Mouse (Mus musculus) v-Abl transformed pro-B cells (cell line): ENCODE measurements around the gene Rnf169.
"Not testable (repeated sequence)": the region's sequence is repeated elsewhere in the genome, so short reads cannot be mapped to it uniquely, and the experiment has no call there.

Experiments
- in situ Hi-C, 2 experiments: fragments of 400-800 bp; cut with MboI; formaldehyde crosslinking; loops; one replicate each; pipeline ENCODE4 v1.15.1; 2025; ENCODE audit not compliant: unreplicated experiment in 2 of 2

Gene Rnf169

GRCm38 (mm10) chr7:99982256-99983242 lies 2.3 kb upstream of the Rnf169 start:
- in situ Hi-C loops, result loop anchor here (10.0 kb wide), 2 partner anchors 48 to 142 kb away; partner anchors contain the start of gene Pold3 (in 1 of the 2)

- in situ Hi-C loops, result loop anchor here (10.0 kb wide), 2 partner anchors 47 to 143 kb away; partner anchors contain the start of gene Pold3 (in 1 of the 2)
Observed at GRCm38 (mm10) chr7:99981311-99981710, 1.1 kb upstream of the Rnf169 start.

- in situ Hi-C loops, result loop anchor here (10.0 kb wide), 2 partner anchors 45 to 145 kb away; partner anchors contain the start of gene Pold3 (in 1 of the 2)
Observed at GRCm38 (mm10) chr7:99979546-99980131, 609 bp downstream of the Rnf169 start.

- in situ Hi-C loops, result no loop called here
Observed at GRCm38 (mm10) chr7:99979081-99979480, 1.2 kb downstream of the Rnf169 start.

GRCm38 (mm10) chr7:99978041-99978440 lies 2.2 kb downstream of the Rnf169 start:
- in situ Hi-C loops, result no loop called here

- in situ Hi-C loops, result no loop called here
Observed at GRCm38 (mm10) chr7:99975819-99976575, 4.3 kb downstream of the Rnf169 start.

- in situ Hi-C loops, result no loop called here
Observed at GRCm38 (mm10) chr7:99974208-99974970, 5.9 kb downstream of the Rnf169 start.

GRCm38 (mm10) chr7:99972912-99973311 lies 7.3 kb downstream of the Rnf169 start:
- in situ Hi-C loops, result not testable (repeated sequence)

- in situ Hi-C loops, result no loop called here
Observed at GRCm38 (mm10) chr7:99971926-99972325, 8.3 kb downstream of the Rnf169 start.

GRCm38 (mm10) chr7:99969151-99969550 lies 11.1 kb downstream of the Rnf169 start:
- in situ Hi-C loops, result no loop called here

GRCm38 (mm10) chr7:99966011-99966721 lies 14.1 kb downstream of the Rnf169 start:
- in situ Hi-C loops, result no loop called here

- in situ Hi-C loops, result no loop called here
Observed at GRCm38 (mm10) chr7:99965020-99965841, 15.0 kb downstream of the Rnf169 start.

- in situ Hi-C loops, result no loop called here
Observed at GRCm38 (mm10) chr7:99963237-99963860, 16.9 kb downstream of the Rnf169 start.

- in situ Hi-C loops, result no loop called here
Observed at GRCm38 (mm10) chr7:99962536-99963236, 17.6 kb downstream of the Rnf169 start.

GRCm38 (mm10) chr7:99961518-99961917 lies 18.7 kb downstream of the Rnf169 start:
- in situ Hi-C loops, result no loop called here

GRCm38 (mm10) chr7:99960571-99960970 lies 19.7 kb downstream of the Rnf169 start:
- in situ Hi-C loops, result not testable (repeated sequence)

GRCm38 (mm10) chr7:99957226-99957965 lies 22.9 kb downstream of the Rnf169 start:
- in situ Hi-C loops, result no loop called here
